In genomic region chr12:72021543-72021942, GRCm38 (mm10) we compare ENCODE assay signal across 16 mouse cellular contexts. TPM values are rescaled to one million over a fixed set of nuclear protein-coding genes. Genes with fewer than 3 reads are reported as not detected.
DNase-seq lines count a peak whose midpoint lies in the region; ATAC-seq and TF ChIP-seq lines count a peak whose summit lies in the region.
"Had no signal": no experiment of that assay in that cellular context is flagged by ENCODE, and none has a peak within 500 bp of the region (broad histone marks: within the 10 kb centered on the region; RNA-seq: fewer than 3 reads in every experiment).

No protein-coding gene starts in this region.

- H3K9me3 ChIP-seq in lung, embryonic 14.5 days (ENCODE audit: low read depth, low read length), result peaks cover 10% of the 10 kb centered on the region; the same call in 1 of the 2 replicates
- H3K9me3 ChIP-seq in heart, embryonic 13.5 days, result peaks cover 8% of the 10 kb centered on the region

- no peaks in the 10 kb centered on the region for H3K36me3 ChIP-seq in lung, embryonic 14.5 days (ENCODE audit: insufficient read depth)
- H3K36me3 ChIP-seq in heart, embryonic 13.5 days, result no peaks in the 10 kb centered on the region

- no peaks in the 10 kb centered on the region for H3K27me3 ChIP-seq in lung, embryonic 14.5 days (ENCODE audit: insufficient read depth, low read length)
- no peaks in the 10 kb centered on the region for H3K27me3 ChIP-seq in heart, embryonic 13.5 days (replicated peaks)

- peak overlapping the region; percentile 64 for H3K27ac ChIP-seq in lung, embryonic 14.5 days (ENCODE audit: low read depth)
- H3K27ac ChIP-seq in heart, embryonic 13.5 days (replicated peaks), result peak overlapping the region; percentile 90
- H3K27ac ChIP-seq: hindbrain, postnatal 0 days had no signal

- peak; percentile 76 for ATAC-seq in lung, embryonic 14.5 days (ENCODE audit: insufficient read depth)
- no peak; the same call in 1 of the 2 replicates for ATAC-seq in heart, embryonic 13.5 days (ENCODE audit: extremely low read depth, insufficient number of reproducible peaks, low FRiP score, low TSS enrichment)
- ATAC-seq: forebrain, embryonic 14.5 days; hindbrain, postnatal 0 days; midbrain, embryonic 16.5 days had no signal

- no peak overlapping the region for H3K9ac ChIP-seq in lung, embryonic 14.5 days
- peak overlapping the region; percentile 3; the same call in 1 of the 2 replicates for H3K9ac ChIP-seq in heart, embryonic 13.5 days

- H3K4me1 ChIP-seq in lung, embryonic 14.5 days (ENCODE audit: insufficient read depth), result 0 out of 2 replicates have a peak, but pooled peaks cover 4% of the 10 kb centered on the region
- H3K4me1 ChIP-seq in heart, embryonic 13.5 days, result peaks cover 41% of the 10 kb centered on the region

- 20% methylated on average over 5 of the region's 5 CpGs for WGBS in lung, embryonic 14.5 days
- WGBS in heart, embryonic 13.5 days, result 15% methylated on average over 5 of the region's 5 CpGs

- TF ChIP-seq CTCF in lung, embryonic 14.5 days (IDR thresholded peaks at IDR 0.05; ENCODE audit: low read depth), result no peak

- no peak overlapping the region for H3K4me2 ChIP-seq in lung, embryonic 14.5 days
- H3K4me2 ChIP-seq in heart, embryonic 13.5 days, result peak overlapping the region; percentile 7; the same call in 1 of the 2 replicates

- DNase-seq in lung, embryonic 14.5 days, result peak; percentile 81
- no peak for DNase-seq in lung, postnatal 10 days
- peak; percentile 38 for DNase-seq in heart, postnatal 4 days
- DNase-seq in kidney, postnatal 36 days, result peak; percentile 18 to 46
- DNase-seq in right cerebral cortex, postnatal 36 days (ENCODE audit: low spot score in 2 of 2), result no peak
- DNase-seq in adrenal gland, postnatal 10 days, result no peak
- DNase-seq: adrenal gland, adult 8-10 months; cerebellum, adult 9-10 months; embryo, embryonic 11 days; layer of hippocampus, postnatal 36 days; left cerebral cortex, postnatal 4 days had no signal

- no peak overlapping the region for H3K4me3 ChIP-seq in lung, embryonic 14.5 days (ENCODE audit: low read depth, low read length)
- H3K4me3 ChIP-seq in heart, embryonic 13.5 days, result no peak overlapping the region
- H3K4me3 ChIP-seq: megakaryocyte, embryonic 14.5 days had no signal

RNA-seq across cellular contexts. Expression of gene Gpr135, which starts 49.4 kb away (rescaled TPM):
- 0.68 and 0.88 TPM in 2 replicates for polyA plus RNA-seq in lung, embryonic 14.5 days (2014; fragmentation: Nextera tagmentation; extraction: Ambion mirVana)
- polyA plus RNA-seq in heart, embryonic 13.5 days (2015; fragmentation: Nextera tagmentation; extraction: Ambion mirVana), result 0.43 and 0.60 TPM in 2 replicates
- total RNA-seq in heart, postnatal 4 days (2021), result under 1 TPM; 0.59 to 0.67 TPM
- total RNA-seq in adrenal gland, postnatal 10 days (2021), result 1 to 10 TPM; 4.5 to 4.8 TPM

Comparison
In these comparisons a context has a peak if more than half of its experiments do, and no peak if none do; other contexts are left out.
1. DNase-seq: peak in lung, embryonic 14.5 days (single experiment), heart, postnatal 4 days (single experiment) and kidney, postnatal 36 days (2 of 2); none in lung, postnatal 10 days (single experiment), right cerebral cortex, postnatal 36 days (0 of 2) and adrenal gland, postnatal 10 days (single experiment).